Mouse (Mus musculus): Measurements from ENCODE around the gene Cnot9. TPM values are rescaled to one million over a fixed set of nuclear protein-coding genes. Genes with fewer than 3 reads are reported as not detected.

The Cnot9 gene
- polyA plus RNA-seq (2012; rRNA removed; ENCODE audit: low replicate concordance) = 11.3 and 13.8 TPM in 2 replicates

DNA sequence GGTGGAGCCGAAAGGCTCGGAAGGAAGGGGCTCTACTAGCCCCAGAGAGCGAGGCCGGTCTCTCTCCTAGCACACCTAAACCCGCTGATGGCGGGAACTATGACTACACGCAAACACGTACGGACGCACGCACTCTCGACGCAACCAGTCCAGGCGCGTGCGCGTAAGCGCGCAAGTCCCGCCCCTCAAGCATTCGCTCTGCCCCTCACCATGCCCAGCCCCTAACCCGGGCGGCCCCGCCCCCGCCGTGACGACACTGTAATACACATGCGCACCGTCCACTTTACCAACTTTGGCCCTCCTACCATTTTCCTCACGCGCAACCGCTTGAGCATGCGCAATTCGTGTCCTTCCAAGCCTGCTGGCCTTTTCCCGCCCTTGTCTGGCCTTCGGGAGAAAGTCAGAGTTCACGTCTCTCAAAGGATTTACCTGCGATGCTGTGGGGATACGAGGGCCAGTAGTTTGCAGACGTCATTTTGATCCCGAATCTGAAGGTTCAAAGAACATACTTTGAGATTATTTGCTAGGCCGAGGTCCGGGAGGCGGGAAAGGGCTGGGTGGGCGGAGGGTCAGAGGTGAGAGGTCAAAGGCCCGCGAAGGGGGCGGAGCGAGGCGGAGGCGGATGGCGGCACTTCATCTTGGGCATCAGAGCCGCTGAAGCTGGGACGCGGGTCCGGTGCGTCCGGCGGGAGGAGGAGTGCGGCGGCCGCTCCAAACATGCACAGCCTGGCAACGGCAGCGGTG is at the start of gene Cnot9:
Cnot9 (plus strand) TSS at position 338 of the 744 bp plus-strand sequence.

DNA sequence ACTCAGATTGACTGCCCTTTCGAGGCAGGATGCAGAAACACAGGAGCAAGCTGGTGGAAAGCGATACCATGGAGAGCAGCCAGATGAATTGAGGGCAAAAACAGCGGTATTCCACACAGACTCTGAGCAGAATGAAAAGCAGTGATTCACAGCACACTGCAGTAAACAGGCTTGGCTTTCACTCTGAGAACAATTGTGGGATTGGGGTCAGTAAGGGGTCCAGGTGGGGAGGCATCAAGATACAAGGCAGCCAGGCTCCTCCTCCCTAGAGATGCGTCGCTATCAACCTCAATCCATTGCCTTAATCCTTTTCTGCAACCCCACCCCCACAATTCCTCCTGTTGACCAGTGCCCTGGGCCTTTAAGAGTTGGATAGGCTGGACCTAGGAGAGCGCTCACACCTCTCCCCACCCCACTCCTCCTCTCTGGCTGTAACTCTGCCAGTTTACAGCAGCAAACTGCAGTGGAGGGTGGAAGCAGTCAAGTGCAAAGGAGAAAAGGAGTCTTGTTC is 36.6 kb downstream of the Cnot9 start, which contains the start of gene Plcd4:
Plcd4 (plus strand) TSS at position 438 of the 511 bp plus-strand sequence.

GRCm38 (mm10) chr1:74544184-74544583 is 38.3 kb downstream of the Cnot9 start, which contains the start of gene Usp37:
Gene Usp37, minus strand, starts transcription at chr1:74544284.

Other genes with a start within 250 kb of the Cnot9 start
- gene Gpbar1, start 227.5 kb upstream of the Cnot9 start, polyA plus RNA-seq (2012; rRNA removed; ENCODE audit: low replicate concordance) = 4.0 and 6.1 TPM in 2 replicates
- 107 and 155 TPM in 2 replicates for gene Aamp, start 221.3 kb upstream of the Cnot9 start, polyA plus RNA-seq (2012; rRNA removed; ENCODE audit: low replicate concordance)
- gene Pnkd, start 221.1 kb upstream of the Cnot9 start, polyA plus RNA-seq (2012; rRNA removed; ENCODE audit: low replicate concordance) = 73.8 and 90.9 TPM in 2 replicates
- 637 and 738 TPM in 2 replicates for gene Tmbim1, start 200.4 kb upstream of the Cnot9 start, polyA plus RNA-seq (2012; rRNA removed; ENCODE audit: low replicate concordance)
- 0.18 and 0.21 TPM in 2 replicates for gene Catip, start 143.9 kb upstream of the Cnot9 start, polyA plus RNA-seq (2012; rRNA removed; ENCODE audit: low replicate concordance)
- 15.9 and 20.9 TPM in 2 replicates for gene Slc11a1, start 130.9 kb upstream of the Cnot9 start, polyA plus RNA-seq (2012; rRNA removed; ENCODE audit: low replicate concordance)
- 96.4 and 165 TPM in 2 replicates for gene Ctdsp1, start 114.5 kb upstream of the Cnot9 start, polyA plus RNA-seq (2012; rRNA removed; ENCODE audit: low replicate concordance)
- gene Vil1, start 96.7 kb upstream of the Cnot9 start, polyA plus RNA-seq (2012; rRNA removed; ENCODE audit: low replicate concordance) = 136 and 434 TPM in 2 replicates
- gene Plcd4, start 36.8 kb downstream of the Cnot9 start, polyA plus RNA-seq (2012; rRNA removed; ENCODE audit: low replicate concordance) = 0.08 TPM in 1 of 2 replicates, not detected in the other
- 0.98 and 1.5 TPM in 2 replicates for gene Usp37, start 38.2 kb downstream of the Cnot9 start, polyA plus RNA-seq (2012; rRNA removed; ENCODE audit: low replicate concordance)
- gene Zfp142, start 82.2 kb downstream of the Cnot9 start, polyA plus RNA-seq (2012; rRNA removed; ENCODE audit: low replicate concordance) = 5.8 and 7.8 TPM in 2 replicates
- 5.4 and 7.4 TPM in 2 replicates for gene Bcs1l, start 82.2 kb downstream of the Cnot9 start, polyA plus RNA-seq (2012; rRNA removed; ENCODE audit: low replicate concordance)
- gene Rnf25, start 95.3 kb downstream of the Cnot9 start, polyA plus RNA-seq (2012; rRNA removed; ENCODE audit: low replicate concordance) = 16.9 and 18.9 TPM in 2 replicates
- 0.85 and 1.4 TPM in 2 replicates for gene Stk36, start 95.4 kb downstream of the Cnot9 start, polyA plus RNA-seq (2012; rRNA removed; ENCODE audit: low replicate concordance)
- gene Ttll4, start 155.7 kb downstream of the Cnot9 start, polyA plus RNA-seq (2012; rRNA removed; ENCODE audit: low replicate concordance) = 8.7 and 10.8 TPM in 2 replicates
- 8.0 and 32.7 TPM in 2 replicates for gene Cyp27a1, start 207.5 kb downstream of the Cnot9 start, polyA plus RNA-seq (2012; rRNA removed; ENCODE audit: low replicate concordance)
- 0.07 and 0.40 TPM in 2 replicates for gene Prkag3, start 243.2 kb downstream of the Cnot9 start, polyA plus RNA-seq (2012; rRNA removed; ENCODE audit: low replicate concordance)

All from duodenum, adult 2 months (tissue).